Mouse (Mus musculus): ENCODE data around the gene Gm27179. TPM values are rescaled to one million over a fixed set of nuclear protein-coding genes. Genes with fewer than 3 reads are reported as not detected.
"Not testable (repeated sequence)": the region's sequence is repeated elsewhere in the genome, so short reads cannot be mapped to it uniquely, and the experiment has no call there.

The Gm27179 gene
- not detected for total RNA-seq (2022)

DNA sequence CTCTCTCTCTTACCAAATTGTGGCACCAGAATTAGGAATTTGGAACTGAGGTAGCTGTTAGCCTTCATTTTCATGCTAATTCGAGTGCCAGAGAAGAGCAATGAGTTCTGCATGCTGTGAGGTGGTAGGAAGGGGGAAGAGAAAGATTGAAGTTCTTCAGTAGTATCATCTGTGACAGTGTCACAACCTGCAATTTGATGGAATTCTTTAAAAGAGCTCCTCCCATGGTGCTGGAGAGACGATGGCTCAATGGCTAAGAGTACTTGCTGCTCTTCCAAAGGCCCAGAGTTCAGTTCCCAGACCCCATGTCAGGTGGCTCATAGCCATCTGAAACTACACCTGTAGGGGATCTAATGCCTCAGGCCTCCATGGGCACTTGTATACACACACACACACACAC, at the start of gene Gm27179:
Gm27179 (minus strand) TSS at position 101 of the 400 bp plus-strand sequence.
- not testable (repeated sequence) for DNase-seq (ENCODE audit: low spot score in 2 of 2)

DNA sequence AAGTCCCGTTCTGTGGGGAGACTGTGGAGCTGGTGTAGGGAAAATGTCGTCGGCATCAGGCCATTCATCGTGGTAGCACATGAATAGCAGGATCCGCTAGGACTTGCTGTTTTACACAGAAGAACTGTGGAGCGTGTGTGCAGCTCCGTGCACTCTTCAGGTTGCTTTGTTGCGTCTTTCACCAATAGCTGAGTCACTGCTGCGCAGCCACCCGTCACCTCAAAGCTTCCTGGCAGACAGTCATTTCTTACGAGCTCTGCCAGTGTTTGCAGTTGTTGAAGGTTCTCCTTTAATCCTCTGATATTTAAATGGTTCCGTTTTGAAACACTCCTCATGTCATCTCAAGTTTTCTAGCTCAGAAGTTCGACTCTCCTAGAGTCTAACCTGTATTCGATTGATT, 45.2 kb upstream of the Gm27179 start:
- DNase-seq (ENCODE audit: low spot score in 2 of 2), result not testable (repeated sequence)

DNA sequence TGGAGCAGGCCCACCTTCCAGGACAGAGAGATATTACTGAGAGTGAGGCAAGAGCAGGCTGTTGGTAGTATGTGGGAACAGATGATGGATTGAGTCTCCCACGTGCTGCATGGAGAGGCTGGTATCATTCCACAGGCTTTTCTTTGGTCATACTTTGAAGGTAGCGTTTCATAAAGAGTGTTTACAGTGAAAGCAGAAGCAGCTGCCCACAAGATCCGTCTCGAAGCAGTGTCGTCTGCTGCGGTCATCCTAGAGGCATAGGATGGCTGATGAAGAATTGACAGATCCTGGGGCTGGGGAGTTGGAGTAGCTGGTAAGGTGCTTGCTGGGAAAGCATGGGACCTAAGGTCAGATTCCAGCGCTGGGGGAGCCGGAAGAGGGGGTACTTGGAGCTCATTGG, 44.5 kb upstream of the Gm27179 start:
- not testable (repeated sequence) for DNase-seq (ENCODE audit: low spot score in 2 of 2)

DNA sequence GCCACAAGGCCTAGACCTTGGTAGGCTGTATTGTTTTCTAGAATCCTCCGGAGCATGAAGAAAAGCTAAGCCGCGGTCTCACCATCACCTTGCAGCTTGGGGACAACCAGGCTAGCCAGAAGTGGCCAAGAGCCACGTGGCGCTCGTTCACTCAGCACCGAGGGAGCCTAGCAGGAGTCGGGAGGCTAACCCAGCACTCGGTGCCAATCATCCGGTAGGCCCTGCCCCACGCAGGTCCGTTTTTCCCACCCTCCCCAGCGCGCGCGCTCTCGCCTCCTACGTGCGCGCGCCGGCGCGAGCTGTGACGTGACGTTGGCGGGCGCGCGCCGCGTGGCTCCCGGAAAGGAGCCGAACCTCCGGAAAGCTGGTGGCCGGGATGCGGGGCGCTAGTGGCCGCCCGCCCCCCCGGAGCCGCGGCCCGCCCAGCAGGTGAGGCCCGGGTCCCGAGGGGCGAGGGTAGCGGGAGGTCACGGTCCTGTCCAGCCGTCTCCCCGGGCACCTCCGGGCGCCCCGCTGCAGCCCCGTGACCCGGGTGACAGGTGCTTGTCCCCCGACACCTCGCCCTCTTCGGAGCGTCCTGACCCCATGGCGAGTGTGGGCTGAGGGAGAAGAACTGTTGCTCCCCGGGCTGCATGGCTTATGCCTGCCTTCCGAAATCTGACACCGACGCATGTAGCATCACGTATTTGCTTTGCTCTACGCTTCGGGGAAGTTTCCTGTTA, 42.9 kb upstream of the Gm27179 start, which contains the start of gene Entpd4b:
Entpd4b (plus strand) TSS at position 315 of the 722 bp plus-strand sequence.
- not testable (repeated sequence) for DNase-seq (ENCODE audit: low spot score in 2 of 2)

DNA sequence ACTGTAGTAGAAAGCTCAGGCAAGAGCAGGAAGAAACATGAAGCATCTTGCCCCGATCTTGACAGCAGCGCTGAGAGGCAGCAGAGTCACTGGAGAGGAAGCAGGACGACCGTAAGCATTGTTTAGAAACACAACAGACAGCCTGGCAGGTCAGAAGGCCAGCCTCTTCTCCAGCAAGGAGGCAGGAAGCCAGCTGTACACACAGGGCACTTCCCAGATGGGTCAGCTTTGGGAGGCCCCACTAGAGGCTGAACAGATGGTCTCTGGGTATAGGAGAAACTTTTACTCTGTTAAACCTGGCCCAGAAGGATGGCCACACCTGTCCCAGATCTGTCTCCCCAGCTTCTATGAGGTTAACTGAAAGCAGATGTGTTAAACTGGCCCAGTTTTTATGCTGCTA, 35.0 kb upstream of the Gm27179 start:
- not testable (repeated sequence) for DNase-seq (ENCODE audit: low spot score in 2 of 2)

DNA sequence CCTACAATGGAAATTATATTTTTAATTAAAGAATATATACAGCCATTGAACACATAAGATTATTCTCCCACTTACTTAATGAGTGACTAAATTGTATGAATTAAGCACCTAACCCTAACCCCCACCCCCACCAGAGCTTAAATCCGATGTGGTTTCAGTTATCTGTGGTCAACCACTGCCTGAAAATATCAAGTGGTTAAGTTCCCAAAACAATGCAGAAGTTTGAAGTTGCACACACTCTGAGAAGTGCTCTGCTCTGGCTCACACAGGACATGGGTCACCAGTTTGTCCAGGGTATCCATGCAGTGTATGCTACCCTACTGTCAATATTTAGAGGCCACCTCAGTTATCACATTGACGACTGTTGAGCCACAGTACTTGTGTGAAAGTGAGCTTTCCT, 32.7 kb upstream of the Gm27179 start:
- not testable (repeated sequence) for DNase-seq (ENCODE audit: low spot score in 2 of 2)

DNA sequence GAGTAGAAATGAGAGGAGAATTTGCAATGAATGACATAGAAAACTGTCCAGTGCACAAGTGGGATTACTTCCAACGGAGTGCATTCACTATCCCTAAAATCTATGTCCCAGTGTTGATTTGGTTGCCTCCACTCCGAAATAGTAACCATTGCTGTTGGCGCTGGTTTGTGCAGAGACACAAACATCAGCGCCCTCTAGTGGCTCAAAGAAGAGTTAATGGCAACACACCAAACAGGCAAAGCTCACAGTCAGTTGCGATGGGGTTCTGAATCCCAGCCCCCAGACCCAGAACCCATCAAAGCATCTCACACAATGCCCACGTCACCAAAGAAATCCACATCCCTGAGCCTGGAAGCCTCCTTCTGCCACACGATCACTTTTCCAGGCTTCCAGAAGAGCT, 31.7 kb upstream of the Gm27179 start:
- not testable (repeated sequence) for DNase-seq (ENCODE audit: low spot score in 2 of 2)

DNA sequence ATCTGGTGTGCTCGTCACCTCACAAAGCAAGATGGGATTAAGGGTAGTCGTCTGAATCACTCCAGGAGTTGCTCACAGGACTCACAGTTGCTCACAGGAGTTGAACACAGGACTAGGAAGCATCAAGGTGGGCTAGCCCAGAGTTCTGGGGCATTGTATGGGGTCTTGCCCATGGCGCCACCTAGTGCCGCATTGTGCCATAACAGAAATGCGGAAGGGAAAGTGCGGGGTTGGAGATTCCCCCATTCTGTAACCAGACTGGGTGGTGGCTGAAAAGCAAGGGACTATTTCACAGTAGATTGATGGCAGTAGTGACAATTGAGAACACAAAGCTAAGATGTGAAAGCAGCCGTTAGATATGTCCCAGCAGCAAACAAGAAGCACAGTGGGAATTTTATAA, 30.3 kb upstream of the Gm27179 start:
- not testable (repeated sequence) for DNase-seq (ENCODE audit: low spot score in 2 of 2)

DNA sequence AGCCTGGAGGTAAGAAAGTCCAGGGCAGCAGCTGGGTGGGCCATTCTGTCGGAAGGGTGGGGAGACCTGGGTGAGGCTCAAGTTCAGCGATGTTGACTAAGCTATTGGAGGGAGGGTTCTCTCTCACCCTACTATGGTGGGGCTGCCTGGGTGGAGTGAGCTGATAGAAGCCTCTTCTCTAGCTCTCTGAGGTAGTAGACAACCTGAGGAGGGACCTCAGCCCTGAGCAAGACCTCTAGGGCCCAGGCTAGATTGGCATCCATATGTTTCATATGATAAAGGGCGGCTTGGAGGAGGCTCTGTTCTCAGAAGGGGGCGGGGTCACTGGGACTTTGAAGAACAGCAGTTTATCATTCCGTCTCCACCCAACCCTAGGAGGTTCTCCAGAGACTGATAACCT, 27.8 kb upstream of the Gm27179 start:
- DNase-seq (ENCODE audit: low spot score in 2 of 2), result not testable (repeated sequence)

DNA sequence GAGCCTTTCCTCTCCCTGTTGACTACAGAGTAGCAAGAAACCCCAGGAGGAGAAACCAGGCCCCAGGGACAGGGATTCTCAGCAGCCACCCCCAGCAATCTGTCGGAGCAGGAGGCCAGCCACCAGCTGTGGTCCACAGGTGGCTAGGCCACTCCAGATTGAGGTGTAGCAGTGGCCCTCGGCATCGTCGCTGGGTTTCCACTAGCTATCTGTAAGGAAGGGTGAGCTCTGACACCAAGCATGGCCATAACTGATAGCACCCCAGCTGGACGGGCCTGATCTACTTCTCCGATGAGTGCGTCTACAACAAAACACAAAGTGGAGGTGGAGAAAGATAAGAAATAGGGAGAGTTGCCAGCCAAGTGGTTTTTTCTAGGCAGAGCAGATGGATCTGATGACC, 24.2 kb upstream of the Gm27179 start:
- DNase-seq (ENCODE audit: low spot score in 2 of 2), result not testable (repeated sequence)

DNA sequence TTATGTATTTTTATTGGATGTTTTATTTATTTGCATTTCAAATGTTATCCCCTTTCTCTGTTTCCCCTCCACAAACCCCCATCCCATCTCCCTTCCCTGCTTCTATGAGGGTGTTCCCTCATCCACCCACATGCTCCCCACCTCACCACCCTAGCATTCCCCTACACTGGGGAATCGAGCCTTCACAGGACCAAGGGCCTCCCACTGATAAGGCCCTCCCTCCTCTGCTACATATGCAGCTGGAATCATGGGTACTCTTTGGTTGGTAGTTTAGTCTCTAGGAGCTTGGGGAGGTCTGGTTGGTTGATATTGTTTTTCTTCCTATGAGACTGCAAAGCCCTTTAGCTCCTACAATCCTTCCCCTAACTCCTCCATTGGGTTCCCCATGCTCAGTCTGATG, 13.9 kb upstream of the Gm27179 start:
- DNase-seq (ENCODE audit: low spot score in 2 of 2), result not testable (repeated sequence)

DNA sequence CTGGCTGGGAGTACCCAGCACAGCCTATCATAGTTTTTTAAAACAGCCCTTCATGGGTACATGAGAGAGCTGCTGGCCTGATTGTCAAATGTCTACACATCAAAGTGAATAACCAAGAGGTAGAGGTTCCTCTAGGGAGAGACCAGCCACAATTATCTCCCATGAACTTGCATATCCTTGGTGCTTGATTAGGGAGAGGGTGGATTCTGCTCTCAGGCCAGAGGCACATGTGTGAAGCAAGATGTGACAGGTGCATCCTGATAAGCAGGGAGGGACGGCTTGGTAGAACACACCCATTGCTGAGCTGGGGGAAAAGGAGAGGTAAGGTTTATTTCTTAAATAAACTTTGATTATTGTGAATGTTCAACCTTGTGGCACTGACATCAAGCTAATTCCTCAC, 10.7 kb upstream of the Gm27179 start:
- not testable (repeated sequence) for DNase-seq (ENCODE audit: low spot score in 2 of 2)

DNA sequence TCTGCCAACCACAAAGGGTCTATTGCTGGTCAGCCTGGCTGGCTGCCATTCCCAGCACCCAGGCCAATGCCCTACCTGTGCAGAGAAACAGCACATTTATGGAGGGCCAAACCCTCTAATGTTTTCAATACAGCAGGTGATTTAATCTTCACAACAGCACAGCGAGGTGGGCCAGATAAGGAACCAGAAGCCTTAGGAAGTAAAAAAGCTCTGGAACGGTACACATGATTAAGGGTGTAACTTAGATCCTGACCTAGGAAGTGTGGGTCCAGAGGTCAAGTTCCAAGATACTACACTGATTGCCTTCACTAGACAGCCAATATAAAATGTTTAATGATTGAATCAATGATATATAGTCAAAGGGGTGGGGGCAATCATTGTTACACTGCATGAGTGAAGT, 8.5 kb upstream of the Gm27179 start:
- not testable (repeated sequence) for DNase-seq (ENCODE audit: low spot score in 2 of 2)

DNA sequence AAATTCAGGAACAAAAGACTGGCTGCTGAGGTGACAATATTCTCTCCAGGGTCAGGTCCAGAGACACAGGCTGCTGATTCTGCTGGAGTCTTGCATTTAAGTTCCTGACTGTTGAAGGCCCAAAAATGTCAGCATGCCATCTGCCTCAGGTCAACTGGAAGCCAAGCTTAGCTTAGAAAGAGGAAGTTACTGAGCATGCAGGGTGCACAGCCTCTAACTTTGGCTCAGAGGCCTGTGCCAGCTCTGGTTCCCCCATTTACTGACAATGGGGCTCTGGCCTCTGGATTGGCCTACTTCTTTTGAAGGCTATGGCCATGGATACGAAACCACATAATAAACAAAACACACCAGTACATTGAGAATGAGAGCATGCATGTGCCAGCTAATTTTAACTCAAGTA, 5.3 kb downstream of the Gm27179 start:
- DNase-seq (ENCODE audit: low spot score in 2 of 2), result not testable (repeated sequence)

DNA sequence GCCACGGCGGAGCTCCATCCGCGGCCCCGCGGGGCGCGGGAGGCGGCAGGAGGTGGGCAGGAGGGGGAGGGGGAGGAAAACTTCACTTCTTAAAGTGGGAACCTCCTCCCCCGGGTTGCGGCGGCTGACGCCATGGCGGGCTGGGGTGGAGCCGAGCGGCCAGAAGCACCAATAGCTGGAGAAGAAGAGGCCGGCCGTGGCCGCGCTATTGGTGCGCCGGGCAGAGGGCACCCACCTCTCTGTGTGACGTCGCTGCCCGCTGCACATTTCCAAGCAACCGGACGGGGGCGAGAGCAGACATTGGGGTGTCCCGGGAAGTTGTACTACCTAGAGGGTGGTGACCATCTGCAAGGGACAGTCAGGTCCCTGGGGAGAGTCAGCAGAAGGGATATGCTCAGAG, 9.2 kb downstream of the Gm27179 start, which contains the start of gene Gm16867:
Gm16867 (minus strand) TSS at position 189 of the 400 bp plus-strand sequence.
- DNase-seq (ENCODE audit: low spot score in 2 of 2), result not testable (repeated sequence)

DNA sequence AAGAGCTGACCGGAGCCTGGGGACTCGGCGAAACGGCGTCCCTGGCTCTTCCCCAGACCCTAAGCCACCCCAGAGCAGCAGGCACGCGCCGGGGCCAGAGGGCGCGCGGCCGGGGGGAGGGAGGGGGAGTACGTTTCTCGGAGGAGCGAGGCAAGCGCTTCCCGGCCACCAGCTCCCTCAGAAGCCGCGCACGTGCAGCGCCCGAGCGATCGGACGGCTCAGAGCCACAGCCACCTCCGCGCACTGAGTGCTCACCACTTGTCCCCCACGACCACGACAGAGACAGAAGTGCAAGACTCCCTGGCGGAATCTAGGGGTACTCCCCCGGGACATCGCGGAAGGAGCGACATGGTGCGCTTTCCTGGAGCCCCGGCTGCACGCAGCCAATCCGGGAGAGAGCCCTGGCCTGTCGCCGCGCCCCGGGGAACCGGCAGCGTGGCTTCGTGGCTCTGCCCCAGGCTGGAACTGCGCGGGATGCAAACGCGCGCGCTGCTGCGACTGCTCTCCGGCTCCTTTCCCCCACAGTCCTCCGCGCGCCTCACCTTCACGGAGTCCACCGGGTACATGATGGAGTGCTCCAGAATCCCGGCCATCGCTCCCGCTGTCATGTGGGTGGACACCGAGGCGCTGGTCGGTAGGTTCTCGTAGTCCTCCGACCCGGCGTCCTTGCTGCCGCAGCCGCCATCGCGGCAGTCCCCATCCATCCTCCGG, 9.8 kb downstream of the Gm27179 start:
- DNase-seq (ENCODE audit: low spot score in 2 of 2), result not testable (repeated sequence)

DNA sequence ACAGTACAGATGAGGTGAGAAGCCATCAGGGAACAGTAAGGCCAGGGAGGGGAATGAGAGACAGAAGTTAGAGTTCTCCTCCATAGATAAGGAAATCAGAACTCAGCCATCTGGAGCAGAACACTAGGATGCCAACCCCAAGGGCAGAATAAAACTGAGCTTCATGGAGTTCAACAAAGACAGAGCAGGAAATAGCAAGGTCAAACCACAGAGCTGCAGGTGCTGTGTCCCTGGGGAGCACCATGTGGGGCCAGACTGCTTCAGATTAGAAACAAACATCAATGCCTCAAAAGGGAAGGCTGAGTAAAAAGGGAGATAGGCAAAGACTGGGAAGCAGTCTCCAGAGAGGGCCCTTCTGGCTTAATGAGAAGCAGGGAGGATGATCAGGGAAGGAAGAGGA, 16.1 kb downstream of the Gm27179 start:
- not testable (repeated sequence) for DNase-seq (ENCODE audit: low spot score in 2 of 2)

DNA sequence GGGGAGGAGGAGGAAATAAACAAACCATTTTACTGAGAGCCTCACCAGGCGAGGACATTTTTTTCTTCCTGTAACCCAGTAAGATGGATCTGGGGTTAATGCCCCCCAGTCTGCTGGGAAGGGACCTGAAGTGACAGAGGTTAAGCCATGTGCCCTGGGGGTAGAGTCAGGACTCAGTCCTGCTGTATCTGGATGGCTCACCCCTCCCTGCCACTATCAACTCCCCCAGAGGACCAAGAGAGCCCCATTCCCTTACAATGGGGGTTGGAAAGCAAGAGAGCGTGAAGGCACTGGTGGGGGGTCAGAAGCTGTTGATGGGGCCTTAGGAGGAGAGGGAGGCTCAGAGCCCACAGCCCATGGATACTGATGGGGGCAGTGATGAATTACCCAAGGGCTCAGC, 17.4 kb downstream of the Gm27179 start:
- DNase-seq (ENCODE audit: low spot score in 2 of 2), result not testable (repeated sequence)

DNA sequence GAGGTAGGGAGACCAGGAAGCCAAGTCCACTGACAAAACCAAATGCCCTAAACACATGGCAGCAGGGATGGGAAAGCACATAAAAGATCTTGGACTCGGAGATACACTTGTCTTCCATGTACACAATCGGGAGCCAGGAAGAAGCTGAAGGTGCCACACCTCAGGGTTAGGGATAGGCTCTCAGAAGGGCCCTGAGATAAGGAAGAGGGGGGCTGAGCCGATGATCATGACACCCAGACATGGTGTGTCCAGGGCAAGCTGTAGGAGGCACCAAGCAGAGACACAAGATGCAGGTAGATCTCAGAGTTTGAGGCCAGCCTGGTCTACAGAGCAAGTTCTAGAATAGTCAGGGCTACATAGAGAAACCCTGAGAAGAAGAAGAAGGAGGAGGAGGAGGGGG, 17.8 kb downstream of the Gm27179 start:
- not testable (repeated sequence) for DNase-seq (ENCODE audit: low spot score in 2 of 2)

DNA sequence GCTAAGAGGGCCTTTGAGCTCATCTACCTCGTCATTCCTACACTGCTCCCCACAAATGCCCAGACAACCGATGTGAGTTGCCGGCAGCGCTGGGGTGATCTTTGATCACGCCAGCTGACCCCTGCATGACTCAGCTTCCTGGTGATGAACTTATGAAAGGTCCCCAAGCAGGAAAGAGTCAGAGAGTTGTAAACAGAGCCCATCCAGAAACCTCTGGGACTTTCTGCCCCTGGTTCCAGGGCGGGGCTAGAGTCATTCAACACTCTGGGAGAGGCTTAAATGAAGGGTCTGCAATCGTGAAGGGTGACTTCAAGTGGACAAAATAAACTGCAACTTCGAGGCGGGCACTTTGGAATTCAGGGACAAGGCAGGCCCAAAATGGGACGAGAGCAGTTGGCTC, 24.3 kb downstream of the Gm27179 start:
- DNase-seq (ENCODE audit: low spot score in 2 of 2), result not testable (repeated sequence)

DNA sequence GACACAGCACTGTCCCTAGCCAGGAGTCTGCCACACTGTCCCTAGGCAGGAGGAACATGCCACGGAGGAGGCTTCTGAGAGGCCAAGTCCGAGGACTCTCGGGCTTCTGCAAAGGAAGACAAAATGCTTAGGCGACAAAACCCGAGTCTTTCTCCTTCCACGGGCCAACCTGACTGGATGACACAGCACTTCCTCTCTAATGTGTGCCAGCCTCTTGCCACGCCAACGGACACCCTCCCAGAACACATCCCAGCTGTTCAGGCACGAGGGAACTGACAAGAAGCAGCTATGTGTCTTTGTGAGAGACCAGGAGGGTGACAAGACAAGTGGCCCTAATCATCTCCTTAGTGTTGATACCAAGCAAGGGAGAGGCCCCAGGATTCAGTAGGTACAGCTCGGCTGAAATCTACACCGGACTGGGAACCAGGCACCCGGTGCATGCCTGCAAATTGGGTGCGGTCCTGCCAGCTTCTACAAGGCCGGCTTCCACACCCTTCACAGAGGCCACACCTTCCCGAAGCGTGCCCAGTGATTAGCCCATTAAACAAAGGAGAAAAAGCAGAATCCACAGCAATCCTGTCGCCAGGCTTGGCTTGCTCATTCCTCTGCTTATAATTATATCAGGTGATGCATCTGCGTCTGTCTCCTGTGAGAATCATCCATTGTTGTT, 26.7 kb downstream of the Gm27179 start:
- not testable (repeated sequence) for DNase-seq (ENCODE audit: low spot score in 2 of 2)

All from layer of hippocampus, adult 8-10 months (tissue).